Mouse (Mus musculus) bone marrow, adult 2 months (tissue): Measurements from ENCODE around the gene Zc2hc1c.

Source experiments
- CTCF ChIP-seq: fragments of 200-500 bp; IDR thresholded peaks from 2 replicates; pipeline ENCODE4 v1.5.1; 2011; ENCODE audit warnings: low read length, control low read depth; ENCODE audit not compliant: control insufficient read depth, insufficient read depth
- POLR2A ChIP-seq: fragments of 200-500 bp; IDR thresholded peaks from 2 replicates; pipeline ENCODE4 v1.6.1; 2011; ENCODE audit warnings: low read depth, mild to moderate bottlenecking, control low read depth, low read length, borderline replicate concordance; ENCODE audit not compliant: control insufficient read depth

DNA sequence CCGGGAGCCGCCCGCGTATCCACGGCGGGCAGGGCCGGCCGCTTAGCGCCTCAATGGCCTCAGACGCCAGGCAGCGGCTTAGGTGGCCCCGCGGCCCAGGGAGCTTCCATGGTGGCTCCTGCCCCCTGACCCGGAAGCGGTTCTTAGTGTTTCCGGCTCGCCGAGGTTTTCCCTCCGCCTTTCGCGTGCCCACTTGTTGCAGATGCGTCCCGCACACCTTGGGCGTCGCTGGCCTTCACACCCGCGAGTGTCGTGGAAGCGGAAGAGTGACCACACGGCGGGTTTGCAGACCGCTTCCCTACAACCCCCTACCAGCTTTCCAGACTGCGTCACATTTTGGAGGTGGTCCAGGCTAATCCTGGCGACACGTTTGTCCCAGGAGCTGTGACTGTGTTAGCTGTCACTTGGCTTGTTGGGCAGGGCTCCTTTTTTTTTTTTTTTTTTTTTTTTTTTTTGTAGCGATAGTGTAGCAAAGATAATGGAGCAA, 50.9 kb downstream of the Zc2hc1c start, which contains the start of gene Nek9:
- TF ChIP-seq CTCF (no peak), POLR2A (peak; percentile 87; the same call in 1 of the 2 replicates)
